Mouse (Mus musculus): Measurements from ENCODE around the gene Pdcd7.

DNA sequence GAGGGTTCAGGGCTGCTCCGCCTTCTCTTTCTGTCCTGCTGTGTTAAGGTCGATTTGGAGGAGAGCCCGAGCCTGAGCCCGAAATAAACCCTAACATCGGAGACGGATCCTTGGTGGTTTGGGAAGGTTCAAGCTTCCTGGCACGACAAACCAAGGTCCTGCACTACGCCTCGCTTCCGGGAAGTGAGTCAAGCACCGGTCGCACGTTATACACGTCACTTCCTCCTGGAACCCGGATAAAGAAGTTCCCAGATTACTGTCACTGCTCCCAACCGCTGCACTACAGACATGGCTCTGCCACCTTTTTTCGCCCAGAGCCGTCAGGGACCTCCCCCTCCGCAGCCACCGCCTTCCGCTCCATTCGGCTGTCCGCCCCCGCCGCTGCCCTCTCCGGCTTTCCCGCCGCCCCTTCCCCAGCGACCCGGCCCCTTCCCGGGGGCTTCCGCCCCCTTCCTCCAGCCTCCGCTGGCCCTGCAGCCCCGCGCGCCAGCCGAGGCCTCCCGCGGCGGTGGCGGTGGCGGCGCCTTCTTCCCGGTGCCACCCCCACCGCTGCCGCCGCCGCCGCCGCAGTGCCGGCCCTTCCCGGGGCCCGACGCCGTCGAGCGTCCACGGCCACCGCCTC is at the start of gene Pdcd7:
- TF ChIP-seq FLI1 (IDR thresholded peaks at IDR 0.05; ENCODE audit: low read length) (peak; percentile 63; the same call in 1 of the 2 replicates), GATA1 (IDR thresholded peaks at IDR 0.05; ENCODE audit: borderline replicate concordance, low read length) (no peak)
